Mouse (Mus musculus) cerebellum, postnatal 14 days (tissue): Measurements from ENCODE around the gene Pja2.
A peak's percentile ranks its signal among the peaks of the same experiment; 100 is the strongest.
"Not testable (repeated sequence)": the region's sequence is repeated elsewhere in the genome, so short reads cannot be mapped to it uniquely, and the experiment has no call there.

Source experiments
- DNase-seq, 2 experiments: peaks; one replicate each; pipeline ENCODE4 v3.0.0; 2021; ENCODE audit warnings: mixed read lengths in 2 of 2

Gene Pja2

DNA sequence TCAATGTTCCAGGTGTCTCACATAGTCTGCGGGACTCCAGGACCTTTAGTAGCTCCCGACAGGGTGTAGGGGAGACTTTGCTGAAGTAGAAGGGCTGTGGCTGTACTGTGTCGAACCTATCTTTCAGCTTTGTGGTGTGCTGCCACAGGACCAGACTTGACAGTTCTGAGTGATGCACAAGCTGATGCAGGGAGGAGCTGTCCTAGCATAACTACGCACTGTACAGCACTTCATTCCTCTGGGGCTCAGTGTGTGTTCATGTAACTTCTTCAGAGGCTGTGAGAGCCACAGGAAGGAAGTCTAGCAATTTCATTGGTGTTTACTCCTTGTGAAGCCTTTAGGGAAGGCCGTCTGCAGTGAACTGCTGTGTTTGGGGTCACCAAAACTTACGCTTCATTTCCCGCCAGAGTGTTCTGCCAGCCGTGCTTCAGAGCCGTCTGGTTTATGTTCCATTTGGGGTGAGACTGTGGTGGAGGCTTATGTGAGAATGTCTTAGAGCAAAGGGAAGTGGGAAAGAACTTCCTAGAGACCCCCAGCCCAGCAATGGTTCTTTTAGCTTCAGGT lies 54.0 kb downstream of the Pja2 start:
- no peak for DNase-seq

DNA sequence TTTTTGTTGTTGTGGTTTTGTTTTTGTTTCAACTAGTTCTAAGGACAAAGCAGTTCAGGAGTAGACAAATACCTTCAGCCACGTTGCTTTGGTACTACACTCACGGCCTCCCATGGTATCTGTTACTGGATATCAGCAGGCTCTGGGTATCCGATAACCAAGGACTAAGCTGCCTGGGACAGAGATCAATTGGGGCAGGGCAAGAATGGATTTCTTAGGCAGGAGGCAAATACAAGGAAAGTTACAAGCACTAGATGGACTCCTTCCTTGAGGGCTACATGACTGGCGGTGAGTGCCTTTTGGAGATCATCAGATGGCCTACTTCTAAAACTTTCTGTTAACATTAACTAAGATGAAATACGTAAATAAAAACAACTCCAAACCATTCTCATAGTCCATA lies 55.0 kb downstream of the Pja2 start:
- no peak for DNase-seq

DNA sequence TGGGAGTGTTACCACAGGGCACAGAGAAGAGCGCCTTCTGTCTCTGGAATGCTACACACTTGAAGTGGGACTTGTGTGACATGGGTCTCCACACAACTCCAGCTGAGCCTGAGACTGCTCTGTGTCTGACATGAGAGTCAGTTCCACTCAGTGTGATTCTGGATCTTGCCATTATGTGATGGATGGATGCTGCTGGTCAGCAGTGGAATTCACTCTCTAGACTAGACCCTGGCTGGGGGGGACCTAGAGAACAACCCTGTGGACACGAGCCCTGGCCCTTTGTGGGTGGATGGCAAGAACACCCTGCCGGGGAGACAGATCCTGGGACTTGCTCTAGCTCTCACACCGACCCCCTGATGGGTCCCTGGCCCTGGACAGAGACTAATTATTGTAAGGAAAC lies 56.5 kb downstream of the Pja2 start:
- DNase-seq, result no peak

DNA sequence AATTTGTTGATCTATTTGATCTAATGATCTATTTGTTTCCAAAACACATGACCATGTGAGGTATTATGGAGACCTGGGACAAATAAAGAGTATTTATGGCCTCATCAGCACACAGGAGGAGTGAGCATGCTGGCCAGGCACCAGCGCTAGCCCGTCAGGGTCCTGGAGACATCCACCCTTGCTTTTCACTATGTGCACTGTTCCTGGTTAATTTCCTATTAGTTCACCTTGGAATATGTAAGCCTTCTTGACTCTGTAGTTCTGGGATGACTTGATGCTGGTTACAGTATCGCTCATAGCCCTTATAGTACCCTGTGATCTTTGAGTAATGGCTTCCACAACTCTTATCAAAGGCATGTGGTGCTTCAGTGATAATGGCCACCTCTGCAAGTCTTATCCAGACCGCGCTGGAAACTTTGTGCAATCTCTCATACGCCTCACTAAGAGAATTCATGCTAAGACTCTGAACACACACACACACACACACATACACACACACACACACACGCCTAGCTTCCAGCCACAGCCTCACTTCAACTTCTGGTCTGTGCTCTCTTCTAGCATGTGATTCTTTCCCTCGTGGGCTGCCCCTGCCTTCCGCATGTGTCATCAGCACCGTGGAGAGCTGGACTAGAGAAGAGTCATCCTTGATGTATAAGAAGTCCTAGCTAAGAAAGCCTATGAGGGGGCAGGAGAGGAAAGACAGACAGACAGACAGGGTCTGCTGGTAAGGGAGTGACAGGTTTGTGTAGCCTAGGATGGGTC lies 57.2 kb downstream of the Pja2 start:
- DNase-seq, result no peak

DNA sequence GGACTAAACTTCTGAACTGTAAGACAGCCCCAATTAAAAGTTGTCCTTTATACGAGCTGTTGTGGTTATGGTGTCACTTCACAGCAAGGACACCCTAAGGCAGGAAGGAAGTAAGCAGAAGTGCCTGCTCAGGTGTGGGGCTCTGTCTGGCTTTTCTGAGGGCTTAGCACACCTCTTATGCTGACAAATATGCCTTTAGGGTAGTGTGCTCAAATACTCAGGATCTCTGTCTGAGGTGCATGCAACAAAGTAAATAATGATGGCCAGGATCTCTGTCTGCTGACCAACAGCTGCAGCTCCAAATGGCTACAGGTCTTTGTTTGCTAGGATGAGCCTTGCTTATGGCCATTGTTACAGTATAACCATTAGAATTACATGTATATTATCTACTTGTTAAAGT lies 71.1 kb downstream of the Pja2 start:
- DNase-seq, result no peak

DNA sequence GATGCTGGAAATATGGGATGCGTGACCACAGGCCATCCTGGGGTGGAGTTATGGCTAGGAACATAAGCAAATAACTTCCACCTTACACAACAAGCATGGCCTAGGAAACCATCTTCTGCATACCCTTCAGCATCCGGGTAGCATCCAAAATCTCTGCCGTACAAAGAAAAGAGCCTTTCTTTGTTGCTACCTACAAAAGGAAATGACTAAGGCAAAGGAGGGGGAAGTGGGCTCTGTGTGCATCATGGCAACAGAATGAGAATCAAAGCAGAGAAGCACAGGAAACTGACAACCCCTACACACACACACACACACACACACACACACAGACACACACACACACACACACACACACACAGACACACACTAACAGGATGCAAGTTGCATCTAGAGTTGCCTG lies 83.5 kb downstream of the Pja2 start:
- no peak for DNase-seq

DNA sequence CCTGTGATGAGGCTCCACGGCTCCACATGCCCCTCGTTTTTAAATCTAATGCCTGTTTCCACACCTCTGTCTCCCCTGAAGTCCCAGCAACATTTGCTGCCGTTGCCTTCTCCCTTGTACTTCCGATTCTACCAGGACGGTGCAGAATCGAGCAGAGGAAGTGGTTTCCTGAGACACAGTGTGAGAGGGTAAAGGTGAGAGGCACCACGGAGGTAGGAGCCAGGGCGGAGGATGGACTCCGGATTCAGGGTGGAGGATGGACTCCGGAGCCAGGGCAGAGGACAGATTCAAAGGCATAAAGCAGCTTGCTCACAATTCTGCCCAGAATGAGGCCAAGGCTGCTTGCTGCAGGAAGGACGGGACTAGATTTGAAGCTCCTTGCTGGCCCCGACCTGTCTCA lies 88.8 kb downstream of the Pja2 start:
- no peak for DNase-seq

DNA sequence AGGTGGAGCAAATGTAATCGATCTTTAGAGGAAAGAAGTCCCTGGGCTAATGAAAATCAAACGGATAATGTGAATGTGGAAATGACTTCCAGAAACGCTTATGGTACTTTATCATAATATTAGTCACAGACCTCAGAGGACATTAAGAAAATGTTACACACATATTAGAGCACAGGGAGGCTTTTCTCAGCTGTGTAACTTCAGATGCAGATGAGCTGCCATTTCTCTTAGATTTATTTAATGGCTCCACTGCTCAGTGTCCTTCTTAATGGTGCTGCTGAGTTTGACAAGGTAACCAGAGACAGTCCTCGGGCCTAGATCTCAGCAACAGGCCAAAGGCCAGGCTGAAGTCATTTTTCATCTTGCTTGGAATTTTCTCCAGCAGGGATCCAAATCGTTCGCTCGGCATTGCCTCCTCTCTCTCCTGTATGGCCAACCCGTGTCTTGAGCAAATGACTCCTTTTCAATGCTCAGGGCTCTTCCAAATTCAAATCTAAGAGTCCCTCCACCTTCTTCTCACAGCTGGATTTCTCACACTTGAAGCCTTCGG lies 89.3 kb downstream of the Pja2 start:
- DNase-seq, result no peak

DNA sequence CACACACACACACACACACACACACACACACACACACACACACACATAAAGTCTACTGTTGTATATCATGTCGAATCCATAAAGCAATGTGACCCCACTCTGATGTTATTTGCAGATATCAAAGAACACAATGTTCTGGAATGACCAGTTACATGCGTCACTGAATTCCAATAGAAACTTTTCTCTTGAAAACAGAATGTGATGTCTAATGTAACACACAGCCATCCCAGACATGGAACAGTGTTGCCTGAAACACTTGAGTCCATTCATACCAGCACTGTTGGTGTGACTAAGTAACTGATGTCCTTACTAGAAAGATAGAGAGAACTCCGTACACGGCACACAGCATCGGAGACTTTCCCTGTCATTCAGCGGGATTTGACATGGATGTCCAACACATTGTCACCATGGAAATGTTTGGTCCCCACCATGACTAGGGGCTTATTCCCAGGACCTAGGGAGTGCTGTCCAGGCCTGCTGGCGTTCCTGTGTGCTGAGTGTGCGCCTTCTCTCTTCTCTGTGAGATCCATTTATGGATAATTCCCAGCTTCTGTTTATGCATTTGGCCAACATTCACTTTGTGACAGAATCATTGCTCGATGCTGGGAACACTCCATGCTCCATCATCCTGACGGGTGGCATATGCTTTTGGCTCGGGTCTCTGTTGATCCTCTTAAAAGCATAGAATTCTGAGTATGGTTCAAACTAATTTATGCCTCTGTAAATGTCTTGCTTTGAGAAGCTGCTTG lies 90.0 kb downstream of the Pja2 start:
- peak in 1 of 2 experiments; percentile 4 for DNase-seq

DNA sequence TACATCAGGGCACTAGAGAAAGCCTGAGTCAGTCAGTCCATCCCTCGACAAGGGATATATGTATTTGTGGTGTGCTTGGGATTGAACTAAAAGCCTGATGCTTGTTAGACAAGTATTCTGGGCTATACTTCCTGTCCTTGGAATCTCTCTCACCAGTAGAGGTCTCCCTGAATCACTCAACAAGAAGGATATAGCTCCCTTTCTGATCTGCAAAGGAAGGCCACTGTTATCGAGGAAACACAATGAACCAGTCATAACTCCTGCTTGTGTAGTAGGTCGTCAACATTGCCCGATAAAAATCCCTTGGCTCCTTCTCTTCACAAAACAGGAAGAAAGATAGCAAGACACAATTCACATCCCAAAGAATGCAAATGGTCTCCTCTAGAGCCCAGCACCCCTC lies 99.6 kb downstream of the Pja2 start:
- no peak for DNase-seq

DNA sequence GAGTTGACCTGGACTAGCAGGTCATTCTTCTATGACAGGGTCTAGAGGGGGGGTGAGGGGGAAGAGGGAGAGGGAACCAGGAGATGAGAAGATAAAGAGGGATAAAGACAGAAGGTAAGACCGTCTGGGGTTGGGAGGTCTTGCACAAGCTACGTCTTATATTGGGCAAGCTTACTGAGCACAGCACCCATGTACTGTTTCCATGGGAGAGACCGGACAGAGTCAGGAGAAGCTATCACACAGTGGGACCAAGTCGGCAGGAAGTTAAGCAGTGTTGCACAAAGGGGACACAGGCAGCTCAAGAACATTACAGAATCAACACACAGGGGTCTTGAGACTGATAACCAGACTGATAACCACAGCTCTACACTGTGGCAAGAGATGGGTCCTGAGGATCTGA lies 100.1 kb downstream of the Pja2 start:
- not testable (repeated sequence) for DNase-seq

DNA sequence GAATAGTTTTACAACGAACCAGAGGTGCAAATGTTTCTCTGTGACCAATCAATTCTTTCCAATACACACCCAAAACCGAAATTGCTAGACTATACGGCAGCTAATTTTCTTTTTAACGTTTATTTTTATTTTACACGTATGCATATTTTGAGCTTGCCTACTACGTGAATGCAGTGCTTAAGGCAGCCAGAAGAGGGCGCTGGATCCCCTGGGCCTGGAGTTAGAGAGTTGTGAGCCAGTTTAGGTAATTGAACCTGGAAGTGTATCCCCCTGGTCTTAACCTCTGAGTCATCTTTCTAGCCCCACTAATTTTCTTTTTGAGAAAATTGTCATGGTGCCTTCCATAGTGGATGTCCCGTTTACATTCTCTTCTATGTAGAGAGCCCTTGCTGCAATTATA lies 100.5 kb downstream of the Pja2 start:
- DNase-seq, result no peak
